ENCODE assay signal across 23 mouse cellular contexts in the genomic region with DNA sequence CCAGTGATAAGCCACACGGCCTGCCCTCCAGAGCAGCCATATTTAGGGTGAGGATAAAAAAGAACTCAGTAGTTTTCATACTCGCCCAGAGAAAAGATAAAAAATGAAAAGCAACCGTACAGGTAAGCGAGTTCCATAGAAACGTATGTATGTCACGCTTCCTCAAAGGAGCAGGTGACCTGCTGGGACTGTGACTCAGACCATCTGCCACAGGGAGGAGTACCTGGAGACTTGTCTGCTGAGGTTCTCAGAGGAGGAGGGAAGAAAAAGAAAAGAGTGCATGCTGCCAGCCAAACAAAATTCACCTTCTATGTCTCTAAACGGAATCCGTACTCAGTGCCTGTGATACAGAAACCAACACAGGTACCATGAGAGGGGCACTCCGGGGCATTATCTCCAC. TPM values are rescaled to one million over a fixed set of nuclear protein-coding genes. Genes with fewer than 3 reads are reported as not detected.
DNase-seq lines count a peak whose midpoint lies in the region; ATAC-seq and TF ChIP-seq lines count a peak whose summit lies in the region.
"Had no signal": no experiment of that assay in that cellular context is flagged by ENCODE, and none has a peak within 500 bp of the region (broad histone marks: within the 10 kb centered on the region; RNA-seq: fewer than 3 reads in every experiment).

No protein-coding gene starts in this region.

- no peak overlapping the region for H3K9ac ChIP-seq in midbrain, postnatal 0 days (replicated peaks; ENCODE audit: low read length, poor library complexity, severe bottlenecking)
- no peak overlapping the region for H3K9ac ChIP-seq in forebrain, embryonic 14.5 days (ENCODE audit: low read length)
- H3K9ac ChIP-seq: embryonic facial prominence, embryonic 15.5 days; forebrain, embryonic 15.5 days; hindbrain, embryonic 13.5 days had no signal

- no peak for TF ChIP-seq CTCF in midbrain, postnatal 0 days (IDR thresholded peaks at IDR 0.05)

- H3K4me3 ChIP-seq in midbrain, postnatal 0 days (ENCODE audit: low read depth, low read length) = no peak overlapping the region
- H3K4me3 ChIP-seq in forebrain, embryonic 14.5 days (ENCODE audit: low read depth, low read length) = no peak overlapping the region
- H3K4me3 ChIP-seq: embryonic facial prominence, embryonic 15.5 days; erythroblast, embryonic 14.5 days; forebrain, embryonic 10.5 days; forebrain, embryonic 15.5 days; heart, embryonic 10.5 days; hindbrain, embryonic 13.5 days had no signal

- no peak overlapping the region for H3K4me2 ChIP-seq in midbrain, postnatal 0 days (ENCODE audit: low read depth, low read length, poor library complexity, severe bottlenecking)
- H3K4me2 ChIP-seq in forebrain, embryonic 14.5 days (ENCODE audit: low read length) = no peak overlapping the region
- H3K4me2 ChIP-seq: embryonic facial prominence, embryonic 15.5 days; forebrain, embryonic 15.5 days; hindbrain, embryonic 13.5 days had no signal

- H3K36me3 ChIP-seq in midbrain, postnatal 0 days (ENCODE audit: insufficient read depth, low read length) = no peaks in the 10 kb centered on the region
- H3K36me3 ChIP-seq in forebrain, embryonic 14.5 days (ENCODE audit: control insufficient read depth, insufficient read depth, low read length) = no peaks in the 10 kb centered on the region
- H3K36me3 ChIP-seq: embryonic facial prominence, embryonic 15.5 days; forebrain, embryonic 10.5 days; forebrain, embryonic 15.5 days; heart, embryonic 10.5 days; hindbrain, embryonic 13.5 days had no signal

- no peaks in the 10 kb centered on the region for H3K9me3 ChIP-seq in midbrain, postnatal 0 days (ENCODE audit: low read length)
- H3K9me3 ChIP-seq in forebrain, embryonic 14.5 days (replicated peaks; ENCODE audit: control insufficient read depth, low read length) = no peaks in the 10 kb centered on the region
- H3K9me3 ChIP-seq: embryonic facial prominence, embryonic 15.5 days; forebrain, embryonic 10.5 days; forebrain, embryonic 15.5 days; heart, embryonic 10.5 days; hindbrain, embryonic 13.5 days had no signal

- no peak overlapping the region for H3K27ac ChIP-seq in midbrain, postnatal 0 days (ENCODE audit: low read depth, low read length)
- no peak overlapping the region for H3K27ac ChIP-seq in forebrain, embryonic 14.5 days (ENCODE audit: low read depth, low read length)
- H3K27ac ChIP-seq: embryonic facial prominence, embryonic 15.5 days; forebrain, embryonic 10.5 days; forebrain, embryonic 15.5 days; heart, embryonic 10.5 days; hindbrain, embryonic 13.5 days; hindbrain, postnatal 0 days had no signal

- H3K4me1 ChIP-seq in midbrain, postnatal 0 days (ENCODE audit: insufficient read depth, low read length) = no peaks in the 10 kb centered on the region
- no peaks in the 10 kb centered on the region for H3K4me1 ChIP-seq in forebrain, embryonic 14.5 days (ENCODE audit: control insufficient read depth, insufficient read depth, low read length)
- H3K4me1 ChIP-seq: embryonic facial prominence, embryonic 15.5 days; forebrain, embryonic 15.5 days had no signal

- peak; percentile 76 for DNase-seq in brain, adult 2 months (ENCODE audit: low read depth, low spot score)
- DNase-seq in cerebellum, adult 18-20 months = peak; percentile 39 to 48
- DNase-seq in cerebellum, adult 9-11 months = peak; percentile 47
- peak; percentile 53 to 56 for DNase-seq in cerebellum, postnatal 36 days
- no peak for DNase-seq in midbrain, postnatal 0 days (ENCODE audit: low spot score)
- no peak for DNase-seq in forebrain, embryonic 14.5 days (ENCODE audit: low spot score)
- DNase-seq: adrenal gland, postnatal 14 days; embryo, embryonic 11 days; gastrocnemius, postnatal 36 days; heart, adult 18-20 months; heart, postnatal 10 days; kidney, adult 18-20 months had no signal

- 95% methylated on average over 9 of the region's 9 CpGs for WGBS in midbrain, postnatal 0 days
- 91% methylated on average over 9 of the region's 9 CpGs for WGBS in forebrain, embryonic 14.5 days

- no peaks in the 10 kb centered on the region for H3K27me3 ChIP-seq in midbrain, postnatal 0 days (ENCODE audit: insufficient read depth, low read length)
- no peaks in the 10 kb centered on the region for H3K27me3 ChIP-seq in forebrain, embryonic 14.5 days (replicated peaks; ENCODE audit: control insufficient read depth, insufficient read depth, low read length)
- H3K27me3 ChIP-seq: embryonic facial prominence, embryonic 15.5 days; forebrain, embryonic 15.5 days; hindbrain, embryonic 13.5 days had no signal

- no peak for ATAC-seq in midbrain, postnatal 0 days (ENCODE audit: low FRiP score)
- ATAC-seq in activated CD4-positive, CD25-positive, alpha-beta regulatory T cell, adult 4 months = no peak
- no peak for ATAC-seq in forebrain, embryonic 14.5 days
- ATAC-seq: forebrain, embryonic 15.5 days; hindbrain, postnatal 0 days had no signal

RNA-seq across cellular contexts. Expression of gene Rbms3, which starts 30.4 kb away (rescaled TPM):
- 59.9 and 66.9 TPM in 2 replicates for total RNA-seq in midbrain, postnatal 0 days (2014; rRNA removed)
- polyA plus RNA-seq in midbrain, postnatal 0 days (2015; fragmentation: Nextera tagmentation; extraction: Ambion mirVana) = 41.8 and 43.3 TPM in 2 replicates
- polyA plus RNA-seq in activated CD4-positive, CD25-positive, alpha-beta regulatory T cell, adult 4 months (2017; shearing (Covaris generic)) = not detected
- polyA plus RNA-seq in forebrain, embryonic 14.5 days (2014; fragmentation: Nextera tagmentation; extraction: Ambion mirVana) = 13.8 and 23.4 TPM in 2 replicates
- total RNA-seq: common myeloid progenitor, adult 5-6 weeks; hematopoietic stem cell, adult 5-6 weeks; MEL had no signal
- polyA plus RNA-seq: erythroblast, embryonic 14.5 days had no signal

Comparison
In these comparisons a context has a peak if more than half of its experiments do, and no peak if none do; other contexts are left out.
1. DNase-seq: peak in brain, adult 2 months (single experiment), cerebellum, adult 18-20 months (2 of 2), cerebellum, adult 9-11 months (single experiment) and cerebellum, postnatal 36 days (2 of 2); none in midbrain, postnatal 0 days (single experiment) and forebrain, embryonic 14.5 days (single experiment).
2. RNA of gene Rbms3, which starts 30.4 kb away (polyA plus RNA-seq): 41.8 to 43.3 TPM in midbrain, postnatal 0 days and 13.8 to 23.4 TPM in forebrain, embryonic 14.5 days; not detected in activated CD4-positive, CD25-positive, alpha-beta regulatory T cell, adult 4 months; every median in the first group is over 10 times any median in the second.